Mouse (Mus musculus): ENCODE data around the gene Iqce. TPM values are rescaled to one million over a fixed set of nuclear protein-coding genes. Genes with fewer than 3 reads are reported as not detected.

Gene Iqce
- polyA plus RNA-seq, 1 experiment = 4.8 TPM

- Histone ChIP-seq H3K79me2 (ENCODE audit: control insufficient read depth, insufficient read depth) (no peaks in the 10 kb centered on the region), H3ac (ENCODE audit: control insufficient read depth, insufficient read length) (no peak overlapping the region), H3K27me3 (ENCODE audit: control insufficient read depth, insufficient read depth, insufficient read length) (peaks cover 22% of the 10 kb centered on the region), H3K36me3 (ENCODE audit: control insufficient read depth, insufficient read depth) (no peaks in the 10 kb centered on the region), H3K4me3 (no peak overlapping the region), H3K4me2 (ENCODE audit: low read depth) (no peak overlapping the region)
- no peak for TF ChIP-seq MAX (IDR thresholded peaks at IDR 0.05; ENCODE audit: low read depth)
- no peak for TF ChIP-seq TCF3 (IDR thresholded peaks at IDR 0.05; ENCODE audit: insufficient read length, low read depth)
- no peak for TF ChIP-seq E2F4 (IDR thresholded peaks at IDR 0.05; ENCODE audit: insufficient read depth)
- TF ChIP-seq MYOG (IDR thresholded peaks at IDR 0.05; ENCODE audit: control insufficient read depth in 1 of 3, insufficient read depth in 1 of 3, insufficient read length in 2 of 3, low read depth in 2 of 3) = no peak
- TF ChIP-seq MYOD1 (IDR thresholded peaks at IDR 0.05; ENCODE audit: control insufficient read depth in 1 of 3, insufficient read length in 2 of 3, low read depth in 2 of 3) = no peak
- no peak for TF ChIP-seq POLR2A (IDR thresholded peaks at IDR 0.05; ENCODE audit: insufficient read length, low read depth)
- no peak for TF ChIP-seq POLR2AphosphoS2 (IDR thresholded peaks at IDR 0.05; ENCODE audit: insufficient read length, low read depth)
- no peak for TF ChIP-seq REST (IDR thresholded peaks at IDR 0.05; ENCODE audit: insufficient read depth, insufficient read length)
- no peak for TF ChIP-seq USF1 (IDR thresholded peaks at IDR 0.05; ENCODE audit: low read depth)
- no peak for TF ChIP-seq CEBPB (IDR thresholded peaks at IDR 0.05; ENCODE audit: insufficient read depth, poor library complexity, severe bottlenecking)
- no peak for TF ChIP-seq SRF (IDR thresholded peaks at IDR 0.05; ENCODE audit: control insufficient read depth, insufficient read length, low read depth)
Observed at GRCm38 (mm10) chr5:140736166-140736565, 34.0 kb upstream of the Iqce start.

DNA sequence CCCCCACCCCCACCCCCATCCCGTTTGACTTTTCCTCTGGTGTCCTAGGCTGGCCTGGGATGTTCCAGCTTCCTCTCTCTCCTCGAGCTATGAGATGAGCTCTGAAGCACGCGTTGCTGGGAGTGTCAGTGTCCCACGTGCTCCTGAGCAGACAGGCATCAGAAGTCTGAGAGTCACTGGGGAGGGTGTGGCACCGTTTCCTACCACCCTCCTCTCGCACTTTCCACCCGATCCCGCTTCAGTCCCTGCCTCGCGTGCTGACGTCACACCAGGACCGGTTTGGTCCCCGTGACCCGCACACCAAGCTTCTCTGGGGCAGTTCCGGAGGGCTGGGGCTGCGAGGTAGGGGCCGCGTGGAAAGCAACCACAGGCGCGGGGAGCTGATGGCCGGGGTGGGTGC, 33.1 kb upstream of the Iqce start:
- peak overlapping the region; percentile 55 for H3K4me2 ChIP-seq (ENCODE audit: low read depth)
- no peaks in the 10 kb centered on the region for H3K79me2 ChIP-seq (ENCODE audit: control insufficient read depth, insufficient read depth)
- H3K27me3 ChIP-seq (ENCODE audit: control insufficient read depth, insufficient read depth, insufficient read length) = peaks cover 22% of the 10 kb centered on the region
- no peak overlapping the region for H3K4me3 ChIP-seq
- no peak overlapping the region for H3ac ChIP-seq (ENCODE audit: control insufficient read depth, insufficient read length)
- TF ChIP-seq USF1 (IDR thresholded peaks at IDR 0.05; ENCODE audit: low read depth) (no peak), MAX (IDR thresholded peaks at IDR 0.05; ENCODE audit: low read depth) (peak; percentile 45)
- no peaks in the 10 kb centered on the region for H3K36me3 ChIP-seq (ENCODE audit: control insufficient read depth, insufficient read depth)

- H3K4me2 ChIP-seq (ENCODE audit: low read depth) = no peak overlapping the region
- H3K27me3 ChIP-seq (ENCODE audit: control insufficient read depth, insufficient read depth, insufficient read length) = peaks cover 17% of the 10 kb centered on the region
- TF ChIP-seq E2F4 (IDR thresholded peaks at IDR 0.05; ENCODE audit: insufficient read depth) = no peak
- TF ChIP-seq POLR2A (IDR thresholded peaks at IDR 0.05; ENCODE audit: insufficient read length, low read depth) = no peak
- TF ChIP-seq TCF3 (IDR thresholded peaks at IDR 0.05; ENCODE audit: insufficient read length, low read depth) = no peak
- no peak for TF ChIP-seq MYOG (IDR thresholded peaks at IDR 0.05; ENCODE audit: control insufficient read depth in 1 of 3, insufficient read depth in 1 of 3, insufficient read length in 2 of 3, low read depth in 2 of 3)
- no peaks in the 10 kb centered on the region for H3K79me2 ChIP-seq (ENCODE audit: control insufficient read depth, insufficient read depth)
- H3ac ChIP-seq (ENCODE audit: control insufficient read depth, insufficient read length) = no peak overlapping the region
- H3K4me3 ChIP-seq = no peak overlapping the region
- H3K36me3 ChIP-seq (ENCODE audit: control insufficient read depth, insufficient read depth) = no peaks in the 10 kb centered on the region
Observed at GRCm38 (mm10) chr5:140733336-140733735, 31.2 kb upstream of the Iqce start.

- peaks cover 16% of the 10 kb centered on the region for H3K27me3 ChIP-seq (ENCODE audit: control insufficient read depth, insufficient read depth, insufficient read length)
- no peak overlapping the region for H3K4me3 ChIP-seq
- no peaks in the 10 kb centered on the region for H3K36me3 ChIP-seq (ENCODE audit: control insufficient read depth, insufficient read depth)
- H3K79me2 ChIP-seq (ENCODE audit: control insufficient read depth, insufficient read depth) = no peaks in the 10 kb centered on the region
- no peak overlapping the region for H3ac ChIP-seq (ENCODE audit: control insufficient read depth, insufficient read length)
- TF ChIP-seq SRF (IDR thresholded peaks at IDR 0.05; ENCODE audit: control insufficient read depth, insufficient read length, low read depth) (no peak), USF1 (IDR thresholded peaks at IDR 0.05; ENCODE audit: low read depth) (no peak), MYOG (IDR thresholded peaks at IDR 0.05; ENCODE audit: control insufficient read depth in 1 of 3, insufficient read depth in 1 of 3, insufficient read length in 2 of 3, low read depth in 2 of 3) (no peak), CEBPB (IDR thresholded peaks at IDR 0.05; ENCODE audit: insufficient read depth, poor library complexity, severe bottlenecking) (no peak), E2F4 (IDR thresholded peaks at IDR 0.05; ENCODE audit: insufficient read depth) (no peak), POLR2AphosphoS2 (IDR thresholded peaks at IDR 0.05; ENCODE audit: insufficient read length, low read depth) (no peak), TCF3 (IDR thresholded peaks at IDR 0.05; ENCODE audit: insufficient read length, low read depth) (no peak), MYOD1 (IDR thresholded peaks at IDR 0.05; ENCODE audit: control insufficient read depth in 1 of 3, insufficient read length in 2 of 3, low read depth in 2 of 3) (no peak), POLR2A (IDR thresholded peaks at IDR 0.05; ENCODE audit: insufficient read length, low read depth) (no peak), MAX (IDR thresholded peaks at IDR 0.05; ENCODE audit: low read depth) (no peak), REST (IDR thresholded peaks at IDR 0.05; ENCODE audit: insufficient read depth, insufficient read length) (no peak), TCF12 (IDR thresholded peaks at IDR 0.05; ENCODE audit: insufficient read depth, poor library complexity, severe bottlenecking) (no peak)
- H3K4me2 ChIP-seq (ENCODE audit: low read depth) = no peak overlapping the region
Observed at GRCm38 (mm10) chr5:140732195-140732594, 30.0 kb upstream of the Iqce start.

DNA sequence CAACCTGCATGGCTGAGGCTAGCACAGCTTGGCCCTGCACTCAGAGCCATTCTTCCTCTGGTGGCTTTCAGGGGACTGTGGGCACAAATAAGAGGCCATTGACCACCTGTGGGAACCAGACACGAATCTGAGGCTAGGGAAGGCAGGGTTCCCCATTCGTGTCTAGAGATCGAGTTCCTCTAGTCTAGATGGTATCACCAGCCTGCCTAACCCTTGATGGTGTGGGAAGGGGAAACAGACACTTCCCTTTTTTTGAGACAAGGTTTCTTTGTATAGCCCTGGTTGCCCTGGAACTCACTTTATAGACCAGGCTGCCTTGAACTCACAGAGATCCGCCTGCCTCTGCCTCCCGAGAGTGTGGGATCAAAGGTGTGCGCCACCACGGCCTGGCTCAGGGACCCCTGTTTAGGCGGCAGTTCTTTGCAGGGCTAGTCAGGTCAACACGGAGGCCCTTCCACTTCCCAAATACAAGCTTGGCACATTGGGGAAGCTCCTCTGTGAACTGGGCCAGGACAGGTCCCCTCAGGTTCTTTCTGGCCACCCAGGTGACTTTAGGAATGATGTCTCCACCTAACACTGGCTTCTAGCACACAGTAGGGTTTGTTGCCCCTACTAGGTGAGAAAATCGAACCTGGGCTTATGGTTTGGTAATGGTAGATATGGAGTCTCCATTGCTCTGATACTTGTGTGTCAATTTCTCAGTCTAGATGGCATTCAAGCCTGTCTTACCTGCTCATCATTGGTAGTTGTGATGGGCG, 29.0 kb upstream of the Iqce start:
- Histone ChIP-seq H3K4me2 (ENCODE audit: low read depth) (no peak overlapping the region), H3ac (ENCODE audit: control insufficient read depth, insufficient read length) (no peak overlapping the region), H3K4me3 (no peak overlapping the region), H3K27me3 (ENCODE audit: control insufficient read depth, insufficient read depth, insufficient read length) (peaks cover 8% of the 10 kb centered on the region), H3K36me3 (ENCODE audit: control insufficient read depth, insufficient read depth) (no peaks in the 10 kb centered on the region), H3K79me2 (ENCODE audit: control insufficient read depth, insufficient read depth) (no peaks in the 10 kb centered on the region)
- TF ChIP-seq E2F4 (IDR thresholded peaks at IDR 0.05; ENCODE audit: insufficient read depth) (no peak), REST (IDR thresholded peaks at IDR 0.05; ENCODE audit: insufficient read depth, insufficient read length) (no peak), MYOD1 (IDR thresholded peaks at IDR 0.05; ENCODE audit: control insufficient read depth in 1 of 3, insufficient read length in 2 of 3, low read depth in 2 of 3) (no peak), MAX (IDR thresholded peaks at IDR 0.05; ENCODE audit: low read depth) (no peak), MYOG (IDR thresholded peaks at IDR 0.05; ENCODE audit: control insufficient read depth in 1 of 3, insufficient read depth in 1 of 3, insufficient read length in 2 of 3, low read depth in 2 of 3) (no peak), CEBPB (IDR thresholded peaks at IDR 0.05; ENCODE audit: insufficient read depth, poor library complexity, severe bottlenecking) (no peak), SRF (IDR thresholded peaks at IDR 0.05; ENCODE audit: control insufficient read depth, insufficient read length, low read depth) (no peak), POLR2AphosphoS2 (IDR thresholded peaks at IDR 0.05; ENCODE audit: insufficient read length, low read depth) (no peak), USF1 (IDR thresholded peaks at IDR 0.05; ENCODE audit: low read depth) (no peak)
